Mouse (Mus musculus): ENCODE data around the gene Mcm2. TPM values are rescaled to one million over a fixed set of nuclear protein-coding genes. Genes with fewer than 3 reads are reported as not detected.

Mcm2 gene
- polyA plus RNA-seq, 1 experiment from 2014 or later, result 142 TPM

DNA sequence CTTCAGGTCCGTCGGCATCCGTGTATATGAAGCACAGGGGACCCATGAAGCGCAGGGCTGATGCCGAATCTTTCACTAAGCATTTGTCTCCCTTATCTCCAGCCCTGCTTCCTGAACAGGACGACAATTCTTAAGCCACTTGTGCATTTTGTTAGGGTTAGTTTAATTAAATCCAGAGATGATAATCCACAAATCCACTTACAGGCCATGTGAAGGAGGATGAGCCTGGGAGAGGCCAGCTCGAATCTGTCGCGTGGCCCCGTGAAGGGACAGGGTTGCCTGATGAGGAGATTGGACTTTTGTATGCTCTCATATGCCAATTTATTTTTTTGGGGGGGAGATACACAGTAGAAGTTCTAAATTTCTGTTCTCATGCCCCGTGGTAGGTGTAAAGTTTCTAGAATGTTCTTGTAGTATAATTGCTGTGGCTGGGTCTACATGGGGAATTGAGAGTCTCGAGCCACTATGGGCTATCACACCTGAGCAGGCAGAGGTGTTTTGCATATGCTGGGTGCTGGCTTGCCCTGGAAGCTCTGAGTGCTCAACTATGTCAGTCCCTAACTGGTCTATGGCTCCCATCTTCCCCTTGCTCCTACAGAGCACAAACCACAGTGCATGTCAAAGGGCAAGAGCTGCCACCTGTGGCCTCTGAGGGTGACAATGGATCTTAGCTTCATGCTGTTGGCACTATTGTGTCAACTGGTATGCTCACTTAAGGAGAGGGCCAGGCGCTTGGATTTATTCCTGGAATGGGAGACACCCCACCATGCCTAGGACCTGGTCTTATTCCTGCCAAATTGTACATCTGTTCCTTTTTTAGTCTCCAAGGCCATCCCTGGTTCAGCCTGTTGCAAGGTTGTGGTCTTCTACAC, 38.0 kb upstream of the Mcm2 start:
- Histone ChIP-seq H3K4me3 (no peak overlapping the region), H3K4me1 (peaks cover 30% of the 10 kb centered on the region), H3K36me3 (no peaks in the 10 kb centered on the region), H3K9ac (no peak overlapping the region), H3K27me3 (no peaks in the 10 kb centered on the region), H3K4me2 (no peak overlapping the region), H3K27ac (no peak overlapping the region), H3K9me3 (no peaks in the 10 kb centered on the region)
- 62% methylated on average over 13 of the region's 13 CpGs for WGBS
- no peak for ATAC-seq (ENCODE audit: borderline replicate concordance, extremely low read depth, low FRiP score, low TSS enrichment)

DNA sequence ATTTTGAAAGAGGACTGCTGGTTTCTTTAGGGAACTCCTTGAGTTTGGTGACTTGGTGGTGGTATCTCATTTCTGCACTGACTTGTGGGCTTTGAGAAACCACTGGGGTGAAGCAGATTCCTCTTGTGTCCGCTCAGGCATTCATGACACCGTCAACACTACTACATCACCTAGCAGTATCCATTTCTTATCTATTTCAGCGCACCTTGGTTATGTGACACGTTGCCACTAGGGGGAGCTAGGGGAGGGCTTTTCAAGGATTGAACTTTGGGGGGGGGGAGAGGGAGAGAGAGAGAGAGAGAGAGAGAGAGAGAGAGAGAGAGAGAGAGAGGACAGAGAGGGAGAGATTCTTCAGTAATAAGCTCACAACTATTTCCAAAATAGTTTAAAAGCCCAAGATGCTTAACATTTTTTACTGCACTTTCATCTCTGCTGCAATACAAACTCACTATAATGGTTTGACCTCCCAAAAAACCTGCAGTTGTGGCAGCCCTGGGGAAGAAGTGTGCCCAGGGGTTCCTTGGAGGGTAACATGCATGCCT, 37.2 kb upstream of the Mcm2 start:
- H3K4me2 ChIP-seq, result no peak overlapping the region
- H3K27ac ChIP-seq, result no peak overlapping the region
- peaks cover 35% of the 10 kb centered on the region for H3K4me1 ChIP-seq
- no peak overlapping the region for H3K4me3 ChIP-seq
- H3K36me3 ChIP-seq, result no peaks in the 10 kb centered on the region
- no peak overlapping the region for H3K9ac ChIP-seq
- ATAC-seq (ENCODE audit: borderline replicate concordance, extremely low read depth, low FRiP score, low TSS enrichment), result no peak
- H3K27me3 ChIP-seq, result no peaks in the 10 kb centered on the region
- no peaks in the 10 kb centered on the region for H3K9me3 ChIP-seq
- WGBS, result 12% methylated on average over 4 of the region's 4 CpGs

DNA sequence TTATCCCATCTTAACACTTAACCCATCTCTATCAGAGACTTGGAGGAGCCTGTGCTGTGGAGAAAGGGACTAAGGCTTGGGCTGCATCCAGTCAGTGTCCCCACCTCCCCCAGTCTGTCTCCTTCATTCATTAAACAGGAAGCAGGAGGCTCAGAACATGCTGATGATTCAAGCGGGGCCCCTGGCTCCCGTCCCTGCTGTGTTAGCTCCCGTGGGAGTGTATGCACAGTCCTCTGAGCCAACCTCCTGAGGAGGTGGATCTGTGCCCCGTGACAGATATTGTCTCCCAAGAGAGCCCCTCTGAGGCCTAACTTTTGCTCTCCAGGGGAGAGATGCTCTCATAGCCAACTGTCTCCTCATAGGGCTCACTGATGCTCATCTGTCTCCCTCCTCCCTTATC, 36.2 kb upstream of the Mcm2 start:
- Histone ChIP-seq H3K4me2 (no peak overlapping the region), H3K36me3 (no peaks in the 10 kb centered on the region), H3K4me1 (peaks cover 39% of the 10 kb centered on the region), H3K9me3 (no peaks in the 10 kb centered on the region), H3K4me3 (no peak overlapping the region), H3K27ac (no peak overlapping the region), H3K27me3 (no peaks in the 10 kb centered on the region), H3K9ac (no peak overlapping the region)
- WGBS, result 15% methylated on average over 4 of the region's 4 CpGs
- ATAC-seq (ENCODE audit: borderline replicate concordance, extremely low read depth, low FRiP score, low TSS enrichment), result no peak

DNA sequence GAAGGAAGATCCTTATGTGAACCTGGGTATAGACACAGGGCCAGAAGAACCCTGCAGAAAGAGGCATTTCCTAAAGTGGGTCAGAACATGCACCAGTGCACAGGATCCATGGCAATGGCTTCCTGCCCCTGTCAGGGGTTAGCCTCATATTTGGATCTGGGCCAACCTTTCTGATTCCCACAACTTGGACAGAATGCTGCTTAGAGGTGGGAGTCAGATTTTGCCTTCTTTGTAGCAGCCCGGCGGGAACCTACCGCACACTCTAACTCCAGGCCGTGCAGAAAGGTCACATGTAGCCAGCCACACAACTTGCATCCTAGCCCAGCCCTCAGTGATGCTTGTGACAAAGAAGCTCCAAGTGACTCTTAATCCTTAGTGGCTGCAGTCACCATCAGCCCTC, 35.6 kb upstream of the Mcm2 start:
- Histone ChIP-seq H3K36me3 (no peaks in the 10 kb centered on the region), H3K9me3 (no peaks in the 10 kb centered on the region), H3K4me3 (no peak overlapping the region), H3K9ac (no peak overlapping the region), H3K27ac (no peak overlapping the region), H3K4me2 (no peak overlapping the region), H3K4me1 (peaks cover 38% of the 10 kb centered on the region), H3K27me3 (no peaks in the 10 kb centered on the region)
- ATAC-seq (ENCODE audit: borderline replicate concordance, extremely low read depth, low FRiP score, low TSS enrichment), result no peak
- 47% methylated on average over 4 of the region's 4 CpGs for WGBS

DNA sequence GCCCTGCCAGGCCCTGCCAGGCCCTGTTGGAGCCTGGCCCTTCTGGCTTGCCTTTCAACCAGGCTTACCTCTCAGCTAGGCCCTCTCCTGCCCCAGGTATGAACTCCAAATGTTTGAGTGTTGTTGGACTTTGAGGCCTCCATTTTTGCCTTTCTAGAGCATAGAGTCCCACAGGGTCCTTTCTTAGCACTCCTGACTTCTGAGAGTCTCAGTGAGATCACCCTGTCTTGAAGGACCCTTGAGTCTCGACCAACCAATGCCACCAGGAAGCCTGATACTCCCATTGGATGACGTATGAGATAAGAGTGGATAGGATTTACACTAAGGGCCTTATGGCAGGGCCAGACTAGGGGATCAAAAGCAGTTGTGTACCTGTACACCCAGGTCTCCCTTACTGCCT, 32.9 kb upstream of the Mcm2 start:
- no peaks in the 10 kb centered on the region for H3K27me3 ChIP-seq
- no peak overlapping the region for H3K9ac ChIP-seq
- H3K4me2 ChIP-seq, result no peak overlapping the region
- no peak overlapping the region for H3K4me3 ChIP-seq
- 57% methylated on average over 2 of the region's 2 CpGs for WGBS
- H3K4me1 ChIP-seq, result peaks cover 45% of the 10 kb centered on the region
- H3K27ac ChIP-seq, result peak overlapping the region; percentile 80
- peak; percentile 15; the same call in 1 of the 2 replicates for ATAC-seq (ENCODE audit: borderline replicate concordance, extremely low read depth, low FRiP score, low TSS enrichment)
- no peaks in the 10 kb centered on the region for H3K36me3 ChIP-seq
- H3K9me3 ChIP-seq, result no peaks in the 10 kb centered on the region

DNA sequence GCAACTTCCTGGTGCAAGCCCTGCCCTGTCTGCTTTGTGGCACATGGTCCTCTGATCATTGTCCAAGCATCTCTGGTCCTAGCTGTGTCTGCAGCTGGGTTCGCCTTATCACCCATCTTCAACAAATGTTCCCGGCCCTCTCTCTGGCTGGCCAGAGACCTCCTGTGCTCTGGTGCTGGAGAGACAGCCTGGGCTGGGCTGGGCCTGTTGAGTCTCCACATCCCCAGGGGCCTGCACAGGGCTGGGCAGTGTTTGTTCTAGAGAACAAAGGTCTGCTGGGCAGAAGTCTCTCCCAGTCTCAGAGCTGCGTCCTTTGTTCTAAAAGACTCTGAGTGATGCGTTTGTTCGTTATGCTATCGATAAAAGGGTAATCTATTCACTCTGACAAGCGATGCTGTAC, 31.5 kb upstream of the Mcm2 start:
- no peaks in the 10 kb centered on the region for H3K27me3 ChIP-seq
- WGBS, result 53% methylated on average over 7 of the region's 7 CpGs

DNA sequence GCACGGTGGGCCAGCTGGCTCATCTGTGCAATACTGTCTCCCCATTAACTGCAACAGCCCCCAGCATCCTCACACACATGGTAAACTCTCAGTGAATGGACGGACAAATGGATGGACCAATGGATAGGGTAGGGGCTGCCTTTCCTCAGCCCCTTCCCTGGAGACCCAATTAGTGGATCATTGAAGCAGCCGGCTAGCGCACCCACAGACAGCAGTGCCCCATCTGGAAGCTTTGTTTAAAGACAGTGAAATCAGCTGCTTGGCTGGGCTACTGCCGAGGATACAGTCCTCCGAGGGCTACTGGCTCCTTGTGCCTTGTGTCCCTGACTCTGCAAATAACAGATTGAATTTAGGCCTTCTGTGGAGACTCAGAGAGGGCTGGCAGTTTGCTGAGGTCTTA, 30.9 kb upstream of the Mcm2 start:
- H3K4me2 ChIP-seq, result no peak overlapping the region
- H3K27ac ChIP-seq, result no peak overlapping the region
- H3K4me1 ChIP-seq, result peaks cover 54% of the 10 kb centered on the region
- WGBS, result 71% methylated on average over 6 of the region's 6 CpGs
- no peaks in the 10 kb centered on the region for H3K27me3 ChIP-seq
- no peaks in the 10 kb centered on the region for H3K36me3 ChIP-seq
- no peaks in the 10 kb centered on the region for H3K9me3 ChIP-seq
- no peak overlapping the region for H3K9ac ChIP-seq
- no peak for ATAC-seq (ENCODE audit: borderline replicate concordance, extremely low read depth, low FRiP score, low TSS enrichment)
- H3K4me3 ChIP-seq, result no peak overlapping the region

More for the DNA sequence above, 31.5 kb upstream of the Mcm2 start:
- H3K4me2 ChIP-seq, result no peak overlapping the region
- H3K9ac ChIP-seq, result no peak overlapping the region
- H3K4me3 ChIP-seq, result no peak overlapping the region
- peaks cover 54% of the 10 kb centered on the region for H3K4me1 ChIP-seq
- H3K36me3 ChIP-seq, result no peaks in the 10 kb centered on the region
- ATAC-seq (ENCODE audit: borderline replicate concordance, extremely low read depth, low FRiP score, low TSS enrichment), result no peak
- H3K9me3 ChIP-seq, result no peaks in the 10 kb centered on the region
- H3K27ac ChIP-seq, result no peak overlapping the region

DNA sequence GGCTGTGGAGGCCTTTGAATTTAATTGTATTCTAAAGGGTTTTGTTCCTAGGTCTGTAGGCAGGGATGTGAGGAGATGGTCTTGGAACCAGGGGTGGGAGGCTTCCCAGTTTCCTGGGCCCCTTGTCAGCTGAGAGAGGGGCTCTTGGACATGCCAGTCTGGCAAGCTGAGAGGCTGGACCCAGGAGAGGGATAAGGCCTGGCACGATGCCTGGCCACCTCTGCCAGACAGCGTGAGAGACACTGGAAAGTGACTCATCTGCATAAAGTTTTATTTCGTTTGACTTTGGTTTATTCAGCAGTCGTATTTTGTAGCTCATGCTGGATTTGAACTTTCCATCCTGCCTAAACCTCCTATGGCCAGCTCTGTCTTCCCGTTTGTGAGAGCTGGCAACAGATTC, 30.0 kb upstream of the Mcm2 start:
- no peak for ATAC-seq (ENCODE audit: borderline replicate concordance, extremely low read depth, low FRiP score, low TSS enrichment)
- no peak overlapping the region for H3K4me2 ChIP-seq
- no peaks in the 10 kb centered on the region for H3K27me3 ChIP-seq
- H3K9ac ChIP-seq, result no peak overlapping the region
- H3K4me1 ChIP-seq, result peaks cover 57% of the 10 kb centered on the region
- H3K9me3 ChIP-seq, result no peaks in the 10 kb centered on the region
- WGBS, result 54% methylated on average over 5 of the region's 5 CpGs
- no peak overlapping the region for H3K4me3 ChIP-seq
- no peaks in the 10 kb centered on the region for H3K36me3 ChIP-seq
- H3K27ac ChIP-seq, result no peak overlapping the region

DNA sequence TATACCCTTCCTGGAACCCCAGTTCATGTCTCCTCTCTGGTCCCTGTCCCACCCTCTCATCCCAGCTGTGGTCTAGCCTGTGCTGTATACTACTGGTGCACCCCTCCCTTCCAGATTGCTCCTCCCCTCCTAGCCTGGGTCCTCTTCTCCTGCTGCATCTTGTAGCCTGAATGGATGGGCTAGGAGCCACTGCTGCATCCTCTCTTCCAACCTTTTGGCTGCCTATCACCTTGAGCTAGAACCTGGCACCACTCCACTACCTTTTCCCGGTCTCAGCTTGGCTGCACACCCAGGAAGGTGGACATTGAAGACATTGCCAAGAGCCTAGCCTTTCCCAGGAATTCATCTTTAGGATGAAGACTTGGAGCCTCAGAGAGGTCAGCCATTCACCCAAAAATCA, 29.4 kb upstream of the Mcm2 start:
- no peaks in the 10 kb centered on the region for H3K9me3 ChIP-seq
- no peak overlapping the region for H3K4me3 ChIP-seq
- no peak overlapping the region for H3K9ac ChIP-seq
- ATAC-seq (ENCODE audit: borderline replicate concordance, extremely low read depth, low FRiP score, low TSS enrichment), result no peak
- H3K27ac ChIP-seq, result no peak overlapping the region
- H3K27me3 ChIP-seq, result no peaks in the 10 kb centered on the region
- H3K36me3 ChIP-seq, result no peaks in the 10 kb centered on the region
- WGBS, result 84% methylated on average over 1 of the region's 1 CpGs
- H3K4me1 ChIP-seq, result peaks cover 57% of the 10 kb centered on the region
- no peak overlapping the region for H3K4me2 ChIP-seq

DNA sequence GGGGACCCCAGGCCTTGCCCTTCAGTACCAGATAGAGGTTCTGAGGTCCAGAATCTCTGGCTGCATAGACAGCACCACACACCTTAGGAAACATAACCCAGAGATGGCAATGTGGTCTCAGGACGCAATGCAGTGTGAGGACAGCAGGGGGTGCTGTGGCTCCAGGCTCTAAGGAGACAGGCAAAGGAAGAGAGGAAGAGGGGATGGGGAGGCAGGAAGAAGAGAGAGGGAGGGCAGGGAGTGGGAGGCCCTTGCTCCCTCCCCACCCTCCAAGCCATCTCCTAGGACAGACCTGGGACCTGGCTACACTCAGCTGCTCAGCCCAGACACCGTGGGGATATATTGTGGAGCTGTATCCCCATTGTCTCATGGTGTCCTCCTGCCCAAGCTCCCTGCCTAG, 29.0 kb upstream of the Mcm2 start:
- peak; percentile 6; the same call in 1 of the 2 replicates for ATAC-seq (ENCODE audit: borderline replicate concordance, extremely low read depth, low FRiP score, low TSS enrichment)
- Histone ChIP-seq H3K27me3 (no peaks in the 10 kb centered on the region), H3K4me2 (no peak overlapping the region), H3K4me3 (no peak overlapping the region), H3K9ac (no peak overlapping the region), H3K9me3 (no peaks in the 10 kb centered on the region), H3K27ac (no peak overlapping the region), H3K4me1 (peaks cover 57% of the 10 kb centered on the region), H3K36me3 (no peaks in the 10 kb centered on the region)
- WGBS, result 9% methylated on average over 2 of the region's 2 CpGs

DNA sequence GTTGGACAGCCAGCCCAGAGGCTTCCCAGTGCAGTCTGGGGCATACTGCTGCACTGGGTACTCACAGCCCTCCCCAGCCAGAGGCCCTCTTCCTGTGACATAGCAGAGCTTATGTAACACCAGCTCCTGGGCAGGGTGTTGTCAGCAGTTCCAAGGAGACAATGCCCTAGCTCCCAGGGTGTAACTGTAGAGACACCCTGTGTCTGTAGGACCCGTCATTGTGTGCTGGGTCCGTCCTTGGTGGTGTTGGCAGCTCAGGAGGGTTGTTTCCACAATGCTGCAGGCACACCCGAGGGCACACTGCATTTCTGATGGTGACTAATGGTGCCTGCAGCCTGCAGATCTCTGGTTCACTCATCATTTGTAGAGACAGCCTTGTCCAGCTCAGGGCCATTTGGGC, 28.3 kb upstream of the Mcm2 start:
- Histone ChIP-seq H3K9me3 (no peaks in the 10 kb centered on the region), H3K9ac (no peak overlapping the region), H3K36me3 (no peaks in the 10 kb centered on the region), H3K4me1 (peaks cover 57% of the 10 kb centered on the region), H3K4me2 (no peak overlapping the region), H3K27ac (no peak overlapping the region), H3K4me3 (no peak overlapping the region), H3K27me3 (no peaks in the 10 kb centered on the region)
- WGBS, result 57% methylated on average over 3 of the region's 3 CpGs
- ATAC-seq (ENCODE audit: borderline replicate concordance, extremely low read depth, low FRiP score, low TSS enrichment), result no peak

DNA sequence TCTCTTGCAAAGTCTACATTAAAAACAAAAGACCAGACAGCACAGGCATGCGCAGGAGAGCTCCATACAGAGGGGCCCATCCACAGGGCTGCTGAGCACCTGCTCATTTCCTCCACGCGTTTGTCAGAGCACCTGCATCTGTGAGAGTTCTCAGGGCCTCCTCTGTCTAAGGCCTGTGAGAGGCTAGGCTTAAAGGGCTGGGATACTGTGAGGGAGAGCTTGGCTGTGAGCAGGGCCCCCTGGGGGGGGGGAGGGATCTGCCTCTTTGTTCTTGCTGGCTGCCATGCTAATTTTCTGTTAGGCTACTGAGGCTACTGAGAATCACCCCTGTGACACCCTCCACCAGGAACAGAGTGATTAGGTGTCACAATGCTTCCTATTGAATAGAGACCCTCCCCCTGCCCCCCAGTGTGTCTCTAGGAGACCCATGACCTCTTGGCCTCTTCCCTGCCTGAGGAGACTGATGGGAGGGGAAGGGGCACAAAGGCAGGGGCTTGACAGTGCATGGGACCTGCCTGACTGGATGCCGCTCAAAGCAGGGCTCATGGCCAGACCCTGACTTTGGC, 27.1 kb upstream of the Mcm2 start:
- no peaks in the 10 kb centered on the region for H3K36me3 ChIP-seq
- no peak overlapping the region for H3K4me2 ChIP-seq
- H3K27ac ChIP-seq, result peak overlapping the region; percentile 88
- peaks cover 50% of the 10 kb centered on the region for H3K4me1 ChIP-seq
- ATAC-seq (ENCODE audit: borderline replicate concordance, extremely low read depth, low FRiP score, low TSS enrichment), result peak; percentile 16; the same call in 1 of the 2 replicates
- H3K9me3 ChIP-seq, result no peaks in the 10 kb centered on the region
- no peak overlapping the region for H3K4me3 ChIP-seq
- 20% methylated on average over 4 of the region's 4 CpGs for WGBS
- H3K27me3 ChIP-seq, result no peaks in the 10 kb centered on the region
- no peak overlapping the region for H3K9ac ChIP-seq
